Mouse (Mus musculus): ENCODE data around the gene Sar1a. TPM values are rescaled to one million over a fixed set of nuclear protein-coding genes. Genes with fewer than 3 reads are reported as not detected.

The Sar1a gene
- polyA plus RNA-seq, 1 experiment from 2014 or later, result 62.1 TPM

GRCm38 (mm10) chr10:61656928-61657882, 22.9 kb upstream of the Sar1a start:
- no peak overlapping the region for H3K9ac ChIP-seq (replicated peaks)
- WGBS (ENCODE audit: insufficient replicate concordance), result 77% methylated on average over 18 of the region's 18 CpGs
- DNase-seq, result no peak
- no peaks in the 10 kb centered on the region for H3K27me3 ChIP-seq (ENCODE audit: insufficient read depth, low read length)
- H3K36me3 ChIP-seq (replicated peaks; ENCODE audit: insufficient read depth, low read length), result peaks cover 19% of the 10 kb centered on the region
- H3K4me2 ChIP-seq (ENCODE audit: low read depth, low read length), result no peak overlapping the region
- H3K4me3 ChIP-seq (ENCODE audit: low read depth, low read length), result no peak overlapping the region
- peak; percentile 67 for ATAC-seq
- TF ChIP-seq CTCF (IDR thresholded peaks at IDR 0.05; ENCODE audit: low read depth), result no peak
- no peak for TF ChIP-seq EP300 (IDR thresholded peaks at IDR 0.05; ENCODE audit: low read depth)
- no peaks in the 10 kb centered on the region for H3K4me1 ChIP-seq (ENCODE audit: insufficient read depth)
- no peaks in the 10 kb centered on the region for H3K9me3 ChIP-seq (ENCODE audit: low read length)
- H3K27ac ChIP-seq (ENCODE audit: low read depth), result peak overlapping the region; percentile 44; the same call in 1 of the 2 replicates

DNA sequence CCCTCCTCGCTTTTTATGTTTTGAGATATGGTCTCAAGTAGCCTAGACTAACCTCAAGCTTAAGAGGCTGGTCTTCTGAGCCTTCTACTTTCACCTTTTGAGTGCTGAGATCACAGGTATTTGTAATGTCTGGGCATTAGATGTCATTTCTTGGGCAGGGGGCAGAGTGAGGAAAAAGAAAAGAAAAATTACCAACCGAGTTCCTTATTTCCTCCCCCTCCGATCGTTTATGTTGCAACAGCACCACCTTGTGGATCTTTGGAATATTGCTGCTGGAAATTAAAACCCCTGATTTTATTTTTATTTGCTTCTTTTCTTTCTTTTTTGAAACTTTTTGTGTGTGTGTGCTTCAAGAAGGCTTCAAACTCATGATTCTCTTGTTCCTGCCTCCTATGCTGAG, 22.1 kb upstream of the Sar1a start:
- H3K9me3 ChIP-seq (ENCODE audit: low read length), result no peaks in the 10 kb centered on the region
- no peak overlapping the region for H3K4me3 ChIP-seq (ENCODE audit: low read depth, low read length)
- peaks cover 20% of the 10 kb centered on the region for H3K36me3 ChIP-seq (replicated peaks; ENCODE audit: insufficient read depth, low read length)
- 0 out of 2 replicates have a peak overlapping the region, but pooled peaks have one; percentile 9 for H3K4me2 ChIP-seq (ENCODE audit: low read depth, low read length)
- no peaks in the 10 kb centered on the region for H3K4me1 ChIP-seq (ENCODE audit: insufficient read depth)
- DNase-seq (peak; percentile 41), ATAC-seq (0 out of 2 replicates have a peak, but pooled peaks have one; percentile 31)
- 23% methylated on average over 4 of the region's 4 CpGs for WGBS (ENCODE audit: insufficient replicate concordance)
- no peaks in the 10 kb centered on the region for H3K27me3 ChIP-seq (ENCODE audit: insufficient read depth, low read length)
- no peak overlapping the region for H3K9ac ChIP-seq (replicated peaks)
- no peak overlapping the region for H3K27ac ChIP-seq (ENCODE audit: low read depth)
- TF ChIP-seq CTCF (IDR thresholded peaks at IDR 0.05; ENCODE audit: low read depth) (peak; percentile 83), EP300 (IDR thresholded peaks at IDR 0.05; ENCODE audit: low read depth) (no peak)

DNA sequence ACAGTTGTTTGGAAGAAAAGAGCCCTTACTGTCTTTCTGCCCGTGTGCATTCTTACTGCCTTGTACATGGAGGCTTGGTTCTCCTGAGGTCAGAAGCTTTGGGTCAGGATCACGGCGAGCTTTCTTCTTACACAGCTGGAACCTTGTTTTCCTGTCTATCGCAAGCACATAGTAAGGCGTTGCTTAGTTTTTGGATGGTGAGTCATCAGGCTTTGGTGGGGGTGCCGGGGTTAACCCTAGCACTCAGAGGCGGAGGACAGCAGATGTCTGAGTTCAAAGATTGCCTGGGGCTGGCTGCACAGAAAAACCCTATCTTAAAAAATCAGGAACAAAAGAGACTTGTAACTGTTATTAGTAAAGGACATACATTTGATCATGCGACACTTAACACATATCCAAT, 18.2 kb upstream of the Sar1a start:
- no peaks in the 10 kb centered on the region for H3K27me3 ChIP-seq (ENCODE audit: insufficient read depth, low read length)
- H3K4me3 ChIP-seq (ENCODE audit: low read depth, low read length), result no peak overlapping the region
- H3K4me2 ChIP-seq (ENCODE audit: low read depth, low read length), result no peak overlapping the region
- ATAC-seq (no peak), DNase-seq (no peak)
- H3K9me3 ChIP-seq (ENCODE audit: low read length), result no peaks in the 10 kb centered on the region
- no peaks in the 10 kb centered on the region for H3K4me1 ChIP-seq (ENCODE audit: insufficient read depth)
- H3K36me3 ChIP-seq (replicated peaks; ENCODE audit: insufficient read depth, low read length), result peaks cover 21% of the 10 kb centered on the region
- H3K9ac ChIP-seq (replicated peaks), result no peak overlapping the region
- no peak overlapping the region for H3K27ac ChIP-seq (ENCODE audit: low read depth)
- 85% methylated on average over 8 of the region's 8 CpGs for WGBS (ENCODE audit: insufficient replicate concordance)
- no peak for TF ChIP-seq EP300 (IDR thresholded peaks at IDR 0.05; ENCODE audit: low read depth)
- TF ChIP-seq CTCF (IDR thresholded peaks at IDR 0.05; ENCODE audit: low read depth), result no peak

DNA sequence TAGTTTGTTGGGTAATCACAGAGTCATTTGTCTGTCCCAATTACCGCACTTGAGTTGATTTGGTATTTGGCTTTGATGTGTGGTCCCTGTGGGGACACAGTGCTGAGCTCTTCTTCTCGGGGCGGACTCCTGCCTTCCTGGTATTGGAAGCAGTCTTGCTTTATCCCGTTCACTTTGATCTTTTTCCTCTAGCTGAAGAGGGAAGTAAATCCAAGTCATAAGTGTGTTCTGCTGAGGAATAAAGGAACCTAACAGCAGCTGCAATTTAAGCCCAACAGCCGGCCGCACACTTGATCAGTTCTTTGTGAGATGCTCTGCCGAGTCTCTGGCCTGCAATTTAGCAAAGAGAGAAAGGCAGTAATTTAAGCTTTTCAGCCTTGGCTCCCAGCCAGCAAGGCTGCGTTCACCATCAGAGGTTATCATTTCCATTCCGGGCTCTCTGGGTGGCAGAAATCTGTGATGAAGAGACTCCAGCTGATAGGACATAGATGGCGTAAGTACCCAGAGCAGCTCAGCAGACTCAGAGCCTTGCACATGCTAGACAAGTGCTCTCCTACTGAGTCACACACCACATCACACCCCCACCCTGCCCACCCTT, 17.6 kb upstream of the Sar1a start:
- ATAC-seq (no peak), DNase-seq (no peak)
- 74% methylated on average over 10 of the region's 10 CpGs for WGBS (ENCODE audit: insufficient replicate concordance)
- Histone ChIP-seq H3K4me1 (ENCODE audit: insufficient read depth) (no peaks in the 10 kb centered on the region), H3K27me3 (ENCODE audit: insufficient read depth, low read length) (no peaks in the 10 kb centered on the region), H3K27ac (ENCODE audit: low read depth) (no peak overlapping the region), H3K4me3 (ENCODE audit: low read depth, low read length) (no peak overlapping the region), H3K9ac (replicated peaks) (no peak overlapping the region), H3K9me3 (ENCODE audit: low read length) (no peaks in the 10 kb centered on the region), H3K36me3 (replicated peaks; ENCODE audit: insufficient read depth, low read length) (peaks cover 21% of the 10 kb centered on the region), H3K4me2 (ENCODE audit: low read depth, low read length) (no peak overlapping the region)
- TF ChIP-seq CTCF (IDR thresholded peaks at IDR 0.05; ENCODE audit: low read depth), result no peak

GRCm38 (mm10) chr10:61665111-61665510, 15.0 kb upstream of the Sar1a start:
- H3K4me3 ChIP-seq (ENCODE audit: low read depth, low read length), result no peak overlapping the region
- 83% methylated on average over 10 of the region's 10 CpGs for WGBS (ENCODE audit: insufficient replicate concordance)
- no peak for TF ChIP-seq CTCF (IDR thresholded peaks at IDR 0.05; ENCODE audit: low read depth)
- no peak for TF ChIP-seq EP300 (IDR thresholded peaks at IDR 0.05; ENCODE audit: low read depth)
- DNase-seq, result no peak
- ATAC-seq, result no peak
- peaks cover 30% of the 10 kb centered on the region for H3K36me3 ChIP-seq (replicated peaks; ENCODE audit: insufficient read depth, low read length)
- no peak overlapping the region for H3K9ac ChIP-seq (replicated peaks)
- H3K9me3 ChIP-seq (ENCODE audit: low read length), result no peaks in the 10 kb centered on the region
- no peaks in the 10 kb centered on the region for H3K27me3 ChIP-seq (ENCODE audit: insufficient read depth, low read length)
- H3K4me2 ChIP-seq (ENCODE audit: low read depth, low read length), result no peak overlapping the region
- no peaks in the 10 kb centered on the region for H3K4me1 ChIP-seq (ENCODE audit: insufficient read depth)
- H3K27ac ChIP-seq (ENCODE audit: low read depth), result no peak overlapping the region

GRCm38 (mm10) chr10:61665651-61666050, 14.4 kb upstream of the Sar1a start:
- WGBS (ENCODE audit: insufficient replicate concordance), result 62% methylated on average over 3 of the region's 3 CpGs
- Histone ChIP-seq H3K9ac (replicated peaks) (no peak overlapping the region), H3K27ac (ENCODE audit: low read depth) (no peak overlapping the region), H3K4me1 (ENCODE audit: insufficient read depth) (no peaks in the 10 kb centered on the region), H3K4me2 (ENCODE audit: low read depth, low read length) (no peak overlapping the region), H3K36me3 (replicated peaks; ENCODE audit: insufficient read depth, low read length) (peaks cover 35% of the 10 kb centered on the region), H3K4me3 (ENCODE audit: low read depth, low read length) (no peak overlapping the region), H3K9me3 (ENCODE audit: low read length) (no peaks in the 10 kb centered on the region), H3K27me3 (ENCODE audit: insufficient read depth, low read length) (no peaks in the 10 kb centered on the region)
- TF ChIP-seq EP300 (IDR thresholded peaks at IDR 0.05; ENCODE audit: low read depth) (no peak), CTCF (IDR thresholded peaks at IDR 0.05; ENCODE audit: low read depth) (no peak)
- DNase-seq (no peak), ATAC-seq (no peak)

Data from liver, postnatal 0 days (tissue).